Mouse (Mus musculus) bone marrow, adult 2 months (tissue): ENCODE measurements around the gene Scn2b.

Experiments used
- CTCF ChIP-seq: fragments of 200-500 bp; IDR thresholded peaks from 2 replicates; pipeline ENCODE4 v1.5.1; 2011; ENCODE audit warnings: low read length, control low read depth; ENCODE audit not compliant: control insufficient read depth, insufficient read depth
- POLR2A ChIP-seq: fragments of 200-500 bp; IDR thresholded peaks from 2 replicates; pipeline ENCODE4 v1.6.1; 2011; ENCODE audit warnings: low read depth, mild to moderate bottlenecking, control low read depth, low read length, borderline replicate concordance; ENCODE audit not compliant: control insufficient read depth

GRCm38 (mm10) chr9:45140945-45141344 lies 23.4 kb downstream of the Scn2b start:
- TF ChIP-seq CTCF (no peak), POLR2A (no peak)
